Mouse (Mus musculus) lung, postnatal 0 days (tissue): ENCODE data around the gene Alkal2.

Source experiments
- CTCF ChIP-seq: IDR thresholded peaks from 2 replicates; pipeline ENCODE4 v1.5.1; 2016; ENCODE audit warnings: antibody characterized with exemption, mild to moderate bottlenecking
- EP300 ChIP-seq: IDR thresholded peaks from 2 replicates; pipeline ENCODE4 v1.6.1; 2016; ENCODE audit warnings: antibody characterized with exemption, mild to moderate bottlenecking, control low read depth

- no peak for TF ChIP-seq CTCF
- no peak for TF ChIP-seq EP300
Measured at GRCm38 (mm10) chr12:30848521-30848920, 35.6 kb upstream of the Alkal2 start.
